Mouse (Mus musculus) C2C12 (cell line): ENCODE measurements around the gene Prrc2b. TPM values are rescaled to one million over a fixed set of nuclear protein-coding genes. Genes with fewer than 3 reads are reported as not detected.

Source experiments
- H3K27me3 ChIP-seq: one replicate; pipeline ENCODE4 v1.6.1; 2011; ENCODE audit not compliant: control insufficient read depth, insufficient read depth, insufficient read length
- H3K36me3 ChIP-seq: one replicate; pipeline ENCODE4 v1.6.1; 2011; ENCODE audit not compliant: control insufficient read depth, insufficient read depth
- H3K4me3 ChIP-seq: one replicate; pipeline ENCODE4 v1.5.1; 2011; ENCODE audit warnings: mild to moderate bottlenecking, control low read depth; ENCODE audit not compliant: poor library complexity, insufficient read depth, severe bottlenecking
- H3K79me2 ChIP-seq: one replicate; pipeline ENCODE4 v1.6.1; 2011; ENCODE audit not compliant: control insufficient read depth, insufficient read depth
- H3K79me3 ChIP-seq: one replicate; pipeline ENCODE4 v1.6.1; 2011; ENCODE audit warnings: low read depth, control low read depth
- H3ac ChIP-seq: one replicate; pipeline ENCODE3; 2011; ENCODE audit warnings: low read depth; ENCODE audit not compliant: control insufficient read depth, insufficient read length
- CEBPB ChIP-seq: IDR thresholded peaks from one replicate; pipeline ENCODE4 v1.6.1; 2011; ENCODE audit warnings: low read depth, mild to moderate bottlenecking, control low read depth, moderate library complexity
- CTCF ChIP-seq: IDR thresholded peaks from one replicate; pipeline ENCODE4 v1.5.1; 2011; ENCODE audit not compliant: control insufficient read depth, insufficient read depth, insufficient read length
- FOSL1 ChIP-seq: IDR thresholded peaks from one replicate; pipeline ENCODE4 v1.8.0; 2011; ENCODE audit warnings: mild to moderate bottlenecking, low read length; ENCODE audit not compliant: poor library complexity, insufficient read depth, severe bottlenecking
- MAX ChIP-seq: IDR thresholded peaks from one replicate; pipeline ENCODE4 v1.6.1; 2011; ENCODE audit warnings: mild to moderate bottlenecking, control low read depth
- MYOD1 ChIP-seq: IDR thresholded peaks from one replicate; pipeline ENCODE4 v1.6.1; 2011; ENCODE audit warnings: low read depth; ENCODE audit not compliant: control insufficient read depth, insufficient read length
- MYOG ChIP-seq: IDR thresholded peaks from one replicate; pipeline ENCODE4 v1.6.1; 2011; ENCODE audit not compliant: control insufficient read depth, insufficient read length; ENCODE audit errors: extremely low read depth
- USF1 ChIP-seq: IDR thresholded peaks from one replicate; pipeline ENCODE4 v1.6.1; 2011; ENCODE audit warnings: low read depth, mild to moderate bottlenecking, control low read depth, moderate library complexity
- polyA plus RNA-seq: library from polyadenylated mRNA; unstranded; fragments of >200 nt; fragmentation: generic; extraction: Trizol; gene quantifications from one replicate; pipeline ENCODE4 v1.2.1, GENCODE M21; 2012; ENCODE audit warnings: missing spikeins

Gene Prrc2b
- polyA plus RNA-seq, 1 experiment, result 45.0 TPM

- Histone ChIP-seq H3K79me2 (peaks cover 100% of the 10 kb centered on the region), H3K4me3 (no peak overlapping the region), H3K27me3 (no peaks in the 10 kb centered on the region), H3ac (no peak overlapping the region), H3K79me3 (peaks cover 98% of the 10 kb centered on the region), H3K36me3 (peaks cover 3% of the 10 kb centered on the region)
- TF ChIP-seq MYOD1, result no peak
- no peak for TF ChIP-seq MYOG
- no peak for TF ChIP-seq FOSL1
- no peak for TF ChIP-seq CTCF
- no peak for TF ChIP-seq USF1
- TF ChIP-seq CEBPB, result no peak
- TF ChIP-seq MAX, result no peak
These were observed 26.6 kb downstream of the Prrc2b start for GRCm38 (mm10) chr2:32177397-32178060.

GRCm38 (mm10) chr2:32179363-32179762 lies 28.5 kb downstream of the Prrc2b start:
- H3K4me3 ChIP-seq, result no peak overlapping the region
- peaks cover 96% of the 10 kb centered on the region for H3K79me3 ChIP-seq
- no peaks in the 10 kb centered on the region for H3K27me3 ChIP-seq
- H3ac ChIP-seq, result no peak overlapping the region
- peaks cover 20% of the 10 kb centered on the region for H3K36me3 ChIP-seq
- TF ChIP-seq MAX (no peak), CTCF (no peak), MYOG (no peak), FOSL1 (no peak), MYOD1 (no peak), CEBPB (no peak), USF1 (no peak)
- peaks cover 100% of the 10 kb centered on the region for H3K79me2 ChIP-seq

- Histone ChIP-seq H3K79me2 (peaks cover 97% of the 10 kb centered on the region), H3K36me3 (peaks cover 26% of the 10 kb centered on the region), H3K27me3 (no peaks in the 10 kb centered on the region), H3K4me3 (no peak overlapping the region), H3K79me3 (peaks cover 90% of the 10 kb centered on the region), H3ac (no peak overlapping the region)
- TF ChIP-seq USF1 (no peak), CEBPB (no peak), FOSL1 (no peak), CTCF (no peak), MYOG (no peak), MYOD1 (no peak), MAX (no peak)
These were observed 29.2 kb downstream of the Prrc2b start for GRCm38 (mm10) chr2:32180127-32180526.

GRCm38 (mm10) chr2:32181364-32181763 lies 30.5 kb downstream of the Prrc2b start:
- TF ChIP-seq USF1, result no peak
- no peak for TF ChIP-seq MYOG
- TF ChIP-seq CTCF, result no peak
- TF ChIP-seq FOSL1, result no peak
- no peak for TF ChIP-seq MAX
- no peak for TF ChIP-seq MYOD1
- no peak for TF ChIP-seq CEBPB
- Histone ChIP-seq H3K79me2 (peaks cover 93% of the 10 kb centered on the region), H3K79me3 (peaks cover 85% of the 10 kb centered on the region), H3K36me3 (peaks cover 38% of the 10 kb centered on the region), H3K4me3 (no peak overlapping the region), H3ac (no peak overlapping the region), H3K27me3 (no peaks in the 10 kb centered on the region)

- Histone ChIP-seq H3ac (no peak overlapping the region), H3K36me3 (peaks cover 43% of the 10 kb centered on the region), H3K79me2 (peaks cover 93% of the 10 kb centered on the region), H3K4me3 (no peak overlapping the region), H3K79me3 (peaks cover 78% of the 10 kb centered on the region), H3K27me3 (no peaks in the 10 kb centered on the region)
- TF ChIP-seq FOSL1, result no peak
- no peak for TF ChIP-seq CEBPB
- no peak for TF ChIP-seq CTCF
- TF ChIP-seq MAX, result no peak
These were observed 31.2 kb downstream of the Prrc2b start for GRCm38 (mm10) chr2:32182119-32182518.

GRCm38 (mm10) chr2:32182676-32183296 lies 31.9 kb downstream of the Prrc2b start:
- TF ChIP-seq MAX, result no peak
- no peak for TF ChIP-seq CEBPB
- no peak for TF ChIP-seq MYOG
- TF ChIP-seq FOSL1, result no peak
- TF ChIP-seq MYOD1, result no peak
- no peak for TF ChIP-seq USF1
- no peak for TF ChIP-seq CTCF
- peaks cover 48% of the 10 kb centered on the region for H3K36me3 ChIP-seq
- H3K27me3 ChIP-seq, result no peaks in the 10 kb centered on the region
- H3ac ChIP-seq, result no peak overlapping the region
- peaks cover 93% of the 10 kb centered on the region for H3K79me2 ChIP-seq
- H3K4me3 ChIP-seq, result no peak overlapping the region
- H3K79me3 ChIP-seq, result peaks cover 74% of the 10 kb centered on the region
